Mouse (Mus musculus) CH12.LX (cell line): ENCODE results near the gene Urad.

Experiments
- CHD2 ChIP-seq: IDR thresholded peaks from 2 replicates; pipeline ENCODE4 v1.6.1; 2011; ENCODE audit warnings: low read length, improper control_type of control experiment
- CTCF ChIP-seq, 2 experiments: IDR thresholded peaks in 1 of 2; conservative IDR thresholded peaks in 1 of 2; 2 replicates each; pipeline ENCODE4 v1.5.1; 2011 to 2012; ENCODE audit warnings: low read depth in 2 of 2, low read length in 2 of 2, improper control_type of control experiment in 1 of 2, inconsistent platforms in 1 of 2, mild to moderate bottlenecking in 1 of 2, moderate library complexity in 1 of 2
- MAX ChIP-seq: IDR thresholded peaks from 2 replicates; pipeline ENCODE4 v1.6.1; 2011; ENCODE audit warnings: low read length, improper control_type of control experiment
- MXI1 ChIP-seq: IDR thresholded peaks from 2 replicates; pipeline ENCODE4 v1.6.1; 2011; ENCODE audit warnings: mild to moderate bottlenecking, low read depth, low read length, improper control_type of control experiment
- POLR2A ChIP-seq: IDR thresholded peaks from 2 replicates; pipeline ENCODE4 v1.6.1; 2011; ENCODE audit warnings: low read depth, mild to moderate bottlenecking, improper control_type of control experiment, low read length
- RCOR1 ChIP-seq: conservative IDR thresholded peaks from 2 replicates; pipeline ENCODE4 v1.6.1; 2012; ENCODE audit warnings: low read depth, mild to moderate bottlenecking, inconsistent platforms, low read length, improper control_type of control experiment
- SIN3A ChIP-seq: IDR thresholded peaks from 2 replicates; pipeline ENCODE4 v1.6.1; 2012; ENCODE audit warnings: low read length, improper control_type of control experiment, inconsistent platforms
- TBP ChIP-seq: conservative IDR thresholded peaks from 2 replicates; pipeline ENCODE4 v1.6.1; 2011; ENCODE audit warnings: low read depth, low read length, improper control_type of control experiment
- USF2 ChIP-seq: conservative IDR thresholded peaks from 2 replicates; pipeline ENCODE4 v1.6.1; 2011; ENCODE audit warnings: low read depth, low read length, improper control_type of control experiment
- ZC3H11A ChIP-seq: IDR thresholded peaks from 2 replicates; pipeline ENCODE4 v1.6.1; 2012; ENCODE audit warnings: low read depth, mild to moderate bottlenecking, inconsistent platforms, low read length, improper control_type of control experiment
- ZKSCAN1 ChIP-seq: IDR thresholded peaks from 2 replicates; pipeline ENCODE4 v1.6.1; 2012; ENCODE audit warnings: low read depth, inconsistent platforms, low read length, improper control_type of control experiment, borderline replicate concordance
- ZMIZ1 ChIP-seq: IDR thresholded peaks from 2 replicates; pipeline ENCODE4 v1.6.1; 2012; ENCODE audit warnings: low read depth, mild to moderate bottlenecking, inconsistent platforms, low read length, improper control_type of control experiment

DNA sequence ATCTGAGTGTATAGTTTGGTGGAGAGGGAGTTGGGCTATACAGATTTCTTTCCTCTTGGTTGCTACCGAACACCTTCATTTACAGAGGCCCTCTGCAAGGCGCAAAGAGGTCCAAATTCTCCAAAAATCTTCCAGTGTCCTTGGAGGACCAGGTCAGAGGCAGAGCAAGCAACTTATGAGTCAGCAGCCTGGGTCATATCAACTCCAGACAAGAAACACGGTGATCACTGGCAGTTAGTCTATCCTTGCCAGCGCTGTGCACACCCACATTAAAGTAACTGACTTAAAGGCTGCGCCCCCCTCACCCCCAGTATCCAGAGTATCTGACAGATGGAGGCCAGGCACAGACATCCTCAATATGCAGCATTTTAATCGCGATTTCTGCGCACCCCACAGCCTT is 53.5 kb downstream of the Urad start:
- TF ChIP-seq USF2, result no peak
- TF ChIP-seq ZC3H11A, result no peak
- no peak for TF ChIP-seq ZKSCAN1
- no peak for TF ChIP-seq POLR2A
- no peak for TF ChIP-seq CTCF (conservative IDR thresholded peaks at IDR 0.05 in 1 of 2, IDR thresholded peaks at IDR 0.05 in 1 of 2; ENCODE audit: low read depth in 2 of 2, low read length in 2 of 2)
- TF ChIP-seq CHD2, result no peak
- no peak for TF ChIP-seq SIN3A
- no peak for TF ChIP-seq RCOR1
- TF ChIP-seq MAX, result no peak
- no peak for TF ChIP-seq ZMIZ1
- TF ChIP-seq MXI1, result no peak
- no peak for TF ChIP-seq TBP
